Mouse (Mus musculus) limb, embryonic 14.5 days (tissue): ENCODE measurements around the gene Pla2g12b. TPM values are rescaled to one million over a fixed set of nuclear protein-coding genes. Genes with fewer than 3 reads are reported as not detected.

Experiments used
- ATAC-seq: fragments of 200-750 bp; cut with Nextera tagmentation; 2 replicates; pipeline ENCODE4 v1.8.0; 2017; ENCODE audit warnings: low read depth, moderate number of reproducible peaks, moderate TSS enrichment; ENCODE audit not compliant: low FRiP score
- DNase-seq: peaks from one replicate; pipeline ENCODE4 v3.0.0-alpha.2; 2015; ENCODE audit warnings: low spot score
- H3K27ac ChIP-seq: fragments of 300-500 bp; sonication (generic); replicated peaks from 2 replicates; pipeline ENCODE4 v1.5.1; 2014; ENCODE audit warnings: low read depth, mild to moderate bottlenecking, low read length, moderate library complexity, mixed read lengths
- H3K27me3 ChIP-seq: fragments of 300-500 bp; sonication (generic); 2 replicates; pipeline ENCODE4 v1.6.1; 2014; ENCODE audit warnings: low read length, mixed read lengths; ENCODE audit not compliant: control insufficient read depth, insufficient read depth
- H3K36me3 ChIP-seq: fragments of 300-500 bp; sonication (generic); 2 replicates; pipeline ENCODE4 v1.6.1; 2014; ENCODE audit warnings: mild to moderate bottlenecking, low read length, moderate library complexity, mixed read lengths; ENCODE audit not compliant: control insufficient read depth, insufficient read depth
- H3K4me1 ChIP-seq: fragments of 300-500 bp; sonication (generic); 2 replicates; pipeline ENCODE4 v1.6.1; 2014; ENCODE audit warnings: antibody characterized with exemption, low read length, mixed read lengths; ENCODE audit not compliant: control insufficient read depth, insufficient read depth
- H3K4me2 ChIP-seq: fragments of 300-500 bp; sonication (generic); replicated peaks from 2 replicates; pipeline ENCODE4 v1.6.1; 2014; ENCODE audit warnings: low read depth, mild to moderate bottlenecking, low read length, moderate library complexity; ENCODE audit not compliant: severe bottlenecking
- H3K4me3 ChIP-seq: fragments of 300-500 bp; sonication (generic); replicated peaks from 2 replicates; pipeline ENCODE4 v1.5.1; 2014; ENCODE audit warnings: low read length
- H3K9ac ChIP-seq: fragments of 300-500 bp; sonication (generic); 2 replicates; pipeline ENCODE4 v1.6.1; 2014; ENCODE audit warnings: mild to moderate bottlenecking, low read depth, low read length, moderate library complexity; ENCODE audit not compliant: severe bottlenecking
- H3K9me3 ChIP-seq: fragments of 300-500 bp; sonication (generic); 2 replicates; pipeline ENCODE4 v1.6.1; 2016; ENCODE audit warnings: low read length; ENCODE audit not compliant: control insufficient read depth
- POLR2A ChIP-seq: fragments of 200-500 bp; IDR thresholded peaks from 2 replicates; pipeline ENCODE4 v1.8.0; 2012; ENCODE audit warnings: inconsistent platforms, mild to moderate bottlenecking, moderate library complexity, borderline replicate concordance; ENCODE audit not compliant: insufficient read depth, insufficient read length; ENCODE audit errors: extremely low read depth
- WGBS: fragments of 180-500 bp; shearing (Covaris S2); extraction: QIAGEN DNeasy Blood & Tissue Kit; methylation state at CpG from one replicate; pipeline ENCODE4 v1.1.7; 2014; 5-methylcytosine and 5-hydroxymethylcytosine counted together
- polyA plus RNA-seq, 2 experiments: library from polyadenylated mRNA; depleted of rRNA in 1 of 2; stranded (reverse) in 1 of 2; unstranded in 1 of 2; fragments of >200 nt; fragmentation: Nextera tagmentation in 1 of 2; extraction: Ambion mirVana in 1 of 2; gene quantifications; 2 replicates each; pipeline versions ENCODE4 v1.2.1 to v1.2.3; 2012 to 2014

Gene Pla2g12b
- polyA plus RNA-seq, 2 experiments: not detected

GRCm38 (mm10) chr10:59446911-59447437 lies 43.5 kb downstream of the Pla2g12b start:
- no peak overlapping the region for H3K9ac ChIP-seq
- no peak for TF ChIP-seq POLR2A
- H3K27me3 ChIP-seq: no peaks in the 10 kb centered on the region
- peaks cover 27% of the 10 kb centered on the region for H3K36me3 ChIP-seq
- no peaks in the 10 kb centered on the region for H3K9me3 ChIP-seq
- no peak for ATAC-seq
- no peaks in the 10 kb centered on the region for H3K4me1 ChIP-seq
- WGBS: 88% methylated on average over 10 of the region's 10 CpGs
- no peak overlapping the region for H3K27ac ChIP-seq
- no peak for DNase-seq
- no peak overlapping the region for H3K4me3 ChIP-seq
- H3K4me2 ChIP-seq: no peak overlapping the region

GRCm38 (mm10) chr10:59447546-59447945 lies 44.1 kb downstream of the Pla2g12b start:
- no peak for TF ChIP-seq POLR2A
- DNase-seq (no peak), ATAC-seq (no peak)
- no peaks in the 10 kb centered on the region for H3K27me3 ChIP-seq
- no peak overlapping the region for H3K27ac ChIP-seq
- no peak overlapping the region for H3K4me2 ChIP-seq
- H3K4me1 ChIP-seq: no peaks in the 10 kb centered on the region
- WGBS: 76% methylated on average over 9 of the region's 9 CpGs
- H3K36me3 ChIP-seq: peaks cover 27% of the 10 kb centered on the region
- no peaks in the 10 kb centered on the region for H3K9me3 ChIP-seq
- no peak overlapping the region for H3K9ac ChIP-seq
- H3K4me3 ChIP-seq: no peak overlapping the region

- Histone ChIP-seq H3K27me3 (no peaks in the 10 kb centered on the region), H3K9me3 (no peaks in the 10 kb centered on the region), H3K4me1 (no peaks in the 10 kb centered on the region), H3K9ac (no peak overlapping the region), H3K27ac (no peak overlapping the region), H3K36me3 (peaks cover 42% of the 10 kb centered on the region), H3K4me3 (no peak overlapping the region), H3K4me2 (no peak overlapping the region)
- DNase-seq (peak; percentile 37), ATAC-seq (no peak)
- no peak for TF ChIP-seq POLR2A
- WGBS: 50% methylated on average over 5 of the region's 5 CpGs
Measured at GRCm38 (mm10) chr10:59451839-59452238, 48.4 kb downstream of the Pla2g12b start.

GRCm38 (mm10) chr10:59454631-59455030 lies 51.2 kb downstream of the Pla2g12b start:
- ATAC-seq (no peak), DNase-seq (no peak)
- Histone ChIP-seq H3K4me2 (no peak overlapping the region), H3K9ac (no peak overlapping the region), H3K27me3 (no peaks in the 10 kb centered on the region), H3K27ac (no peak overlapping the region), H3K36me3 (peaks cover 35% of the 10 kb centered on the region), H3K9me3 (no peaks in the 10 kb centered on the region), H3K4me3 (no peak overlapping the region), H3K4me1 (no peaks in the 10 kb centered on the region)
- no peak for TF ChIP-seq POLR2A
- 94% methylated on average over 15 of the region's 15 CpGs for WGBS

GRCm38 (mm10) chr10:59459767-59460166 lies 56.3 kb downstream of the Pla2g12b start:
- Histone ChIP-seq H3K4me3 (no peak overlapping the region), H3K4me1 (no peaks in the 10 kb centered on the region), H3K27ac (no peak overlapping the region), H3K9ac (no peak overlapping the region), H3K27me3 (no peaks in the 10 kb centered on the region), H3K36me3 (peaks cover 9% of the 10 kb centered on the region), H3K4me2 (no peak overlapping the region), H3K9me3 (no peaks in the 10 kb centered on the region)
- DNase-seq (no peak), ATAC-seq (no peak)
- 85% methylated on average over 12 of the region's 12 CpGs for WGBS
- TF ChIP-seq POLR2A: no peak
